Mouse (Mus musculus): ENCODE measurements around the gene Acr. TPM values are rescaled to one million over a fixed set of nuclear protein-coding genes. Genes with fewer than 3 reads are reported as not detected.

Gene Acr
- total and polyA plus RNA-seq, 2 experiments from 2014 or later = 0.23 TPM; not detected in 1

- no peak for ATAC-seq (ENCODE audit: insufficient read depth, low read depth)
- no peaks in the 10 kb centered on the region for H3K27me3 ChIP-seq (ENCODE audit: control insufficient read depth, insufficient read depth, low read length)
Observed at GRCm38 (mm10) chr15:89622959-89623625, 55.0 kb downstream of the Acr start.

DNA sequence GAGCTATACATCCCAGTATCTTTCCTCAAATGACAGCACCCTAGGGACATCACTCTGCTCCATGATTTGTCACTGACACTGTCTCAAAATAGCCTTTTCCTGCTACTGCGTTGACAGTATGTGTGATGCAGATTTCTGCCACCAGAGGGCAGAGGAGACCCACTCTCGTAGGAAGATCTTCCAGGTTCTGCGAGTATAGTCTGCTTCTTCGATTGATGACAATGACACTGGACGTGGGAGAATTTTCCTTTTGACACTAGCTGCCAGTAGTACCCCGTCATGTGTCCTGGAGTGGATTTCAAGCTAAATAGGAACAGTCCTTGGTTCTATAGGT, 55.5 kb downstream of the Acr start:
- no peaks in the 10 kb centered on the region for H3K9me3 ChIP-seq (replicated peaks; ENCODE audit: control insufficient read depth, low read length)
- no peak for TF ChIP-seq EP300 (IDR thresholded peaks at IDR 0.05; ENCODE audit: low read depth)
- peak; percentile 99 for TF ChIP-seq CTCF (IDR thresholded peaks at IDR 0.05; ENCODE audit: low read depth)
- peak; percentile 75 for DNase-seq (ENCODE audit: low spot score)
- ATAC-seq (ENCODE audit: insufficient read depth, low read depth) = peak; percentile 51
- no peak overlapping the region for H3K9ac ChIP-seq (replicated peaks; ENCODE audit: low read depth, low read length)
- no peaks in the 10 kb centered on the region for H3K4me1 ChIP-seq (ENCODE audit: control insufficient read depth, insufficient read depth)
- H3K4me2 ChIP-seq (ENCODE audit: low read depth, low read length) = no peak overlapping the region
- H3K27me3 ChIP-seq (ENCODE audit: control insufficient read depth, insufficient read depth, low read length) = no peaks in the 10 kb centered on the region
- no peak overlapping the region for H3K27ac ChIP-seq (ENCODE audit: low read depth)
- no peak overlapping the region for H3K4me3 ChIP-seq (ENCODE audit: low read depth, low read length)
- no peaks in the 10 kb centered on the region for H3K36me3 ChIP-seq (replicated peaks; ENCODE audit: control insufficient read depth, insufficient read depth, low read length)
- WGBS = 5% methylated on average over 6 of the region's 6 CpGs

More at GRCm38 (mm10) chr15:89622959-89623625, 55.0 kb downstream of the Acr start:
- Histone ChIP-seq H3K4me2 (ENCODE audit: low read depth, low read length) (no peak overlapping the region), H3K9ac (replicated peaks; ENCODE audit: low read depth, low read length) (no peak overlapping the region), H3K9me3 (replicated peaks; ENCODE audit: control insufficient read depth, low read length) (no peaks in the 10 kb centered on the region), H3K4me3 (ENCODE audit: low read depth, low read length) (no peak overlapping the region), H3K27ac (ENCODE audit: low read depth) (no peak overlapping the region), H3K36me3 (replicated peaks; ENCODE audit: control insufficient read depth, insufficient read depth, low read length) (no peaks in the 10 kb centered on the region), H3K4me1 (ENCODE audit: control insufficient read depth, insufficient read depth) (no peaks in the 10 kb centered on the region)
- TF ChIP-seq CTCF (IDR thresholded peaks at IDR 0.05; ENCODE audit: low read depth) (no peak), EP300 (IDR thresholded peaks at IDR 0.05; ENCODE audit: low read depth) (no peak)
- DNase-seq (ENCODE audit: low spot score) = no peak
- WGBS = 38% methylated on average over 5 of the region's 5 CpGs

Other genes starting within 250 kb of the Acr start
- gene Adm2, start 245.6 kb upstream of the Acr start, total RNA-seq (2014; rRNA removed; ENCODE audit: low replicate concordance) = not detected in 2 replicates
- not detected in 2 replicates for gene Adm2, start 245.6 kb upstream of the Acr start, polyA plus RNA-seq (2015; fragmentation: Nextera tagmentation; extraction: Ambion mirVana)
- not detected in 2 replicates for gene Miox, start 233.9 kb upstream of the Acr start, total RNA-seq (2014; rRNA removed; ENCODE audit: low replicate concordance)
- gene Miox, start 233.9 kb upstream of the Acr start, polyA plus RNA-seq (2015; fragmentation: Nextera tagmentation; extraction: Ambion mirVana) = not detected in 2 replicates
- 26.9 and 33.5 TPM in 2 replicates for gene Lmf2, start 212.7 kb upstream of the Acr start, total RNA-seq (2014; rRNA removed; ENCODE audit: low replicate concordance)
- 31.4 and 33.3 TPM in 2 replicates for gene Lmf2, start 212.7 kb upstream of the Acr start, polyA plus RNA-seq (2015; fragmentation: Nextera tagmentation; extraction: Ambion mirVana)
- gene Ncaph2, start 212.6 kb upstream of the Acr start, total RNA-seq (2014; rRNA removed; ENCODE audit: low replicate concordance) = 83.8 and 136 TPM in 2 replicates
- gene Ncaph2, start 212.6 kb upstream of the Acr start, polyA plus RNA-seq (2015; fragmentation: Nextera tagmentation; extraction: Ambion mirVana) = 59.4 and 64.3 TPM in 2 replicates
- 29.0 and 30.6 TPM in 2 replicates for gene Sco2, start 194.5 kb upstream of the Acr start, total RNA-seq (2014; rRNA removed; ENCODE audit: low replicate concordance)
- 8.1 and 9.4 TPM in 2 replicates for gene Sco2, start 194.5 kb upstream of the Acr start, polyA plus RNA-seq (2015; fragmentation: Nextera tagmentation; extraction: Ambion mirVana)
- gene Tymp, start 191.3 kb upstream of the Acr start, total RNA-seq (2014; rRNA removed; ENCODE audit: low replicate concordance) = 1.6 and 7.2 TPM in 2 replicates
- gene Tymp, start 191.3 kb upstream of the Acr start, polyA plus RNA-seq (2015; fragmentation: Nextera tagmentation; extraction: Ambion mirVana) = 1.3 and 1.4 TPM in 2 replicates
- 0.46 TPM in 1 of 2 replicates, not detected in the other for gene Odf3b, start 189.0 kb upstream of the Acr start, total RNA-seq (2014; rRNA removed; ENCODE audit: low replicate concordance)
- 0.67 and 1.7 TPM in 2 replicates for gene Odf3b, start 189.0 kb upstream of the Acr start, polyA plus RNA-seq (2015; fragmentation: Nextera tagmentation; extraction: Ambion mirVana)
- gene Klhdc7b, start 183.4 kb upstream of the Acr start, total RNA-seq (2014; rRNA removed; ENCODE audit: low replicate concordance) = not detected in 2 replicates
- not detected in 2 replicates for gene Klhdc7b, start 183.4 kb upstream of the Acr start, polyA plus RNA-seq (2015; fragmentation: Nextera tagmentation; extraction: Ambion mirVana)
- not detected in 2 replicates for gene Syce3, start 157.8 kb upstream of the Acr start, total RNA-seq (2014; rRNA removed; ENCODE audit: low replicate concordance)
- not detected in 2 replicates for gene Syce3, start 157.8 kb upstream of the Acr start, polyA plus RNA-seq (2015; fragmentation: Nextera tagmentation; extraction: Ambion mirVana)
- gene Cpt1b, start 142.5 kb upstream of the Acr start, total RNA-seq (2014; rRNA removed; ENCODE audit: low replicate concordance) = 600 and 674 TPM in 2 replicates
- gene Cpt1b, start 142.5 kb upstream of the Acr start, polyA plus RNA-seq (2015; fragmentation: Nextera tagmentation; extraction: Ambion mirVana) = 400 and 412 TPM in 2 replicates
- gene C730034F03Rik, start 138.7 kb upstream of the Acr start, total RNA-seq (2014; rRNA removed; ENCODE audit: low replicate concordance) = 0.12 TPM in 1 of 2 replicates, not detected in the other
- gene C730034F03Rik, start 138.7 kb upstream of the Acr start, polyA plus RNA-seq (2015; fragmentation: Nextera tagmentation; extraction: Ambion mirVana) = 2.0 and 2.4 TPM in 2 replicates
- gene Gm44502, start 138.6 kb upstream of the Acr start, total RNA-seq (2014; rRNA removed; ENCODE audit: low replicate concordance) = 0.08 and 2.4 TPM in 2 replicates
- gene Gm44502, start 138.6 kb upstream of the Acr start, polyA plus RNA-seq (2015; fragmentation: Nextera tagmentation; extraction: Ambion mirVana) = 0.80 and 0.82 TPM in 2 replicates
- gene Chkb, start 138.4 kb upstream of the Acr start, total RNA-seq (2014; rRNA removed; ENCODE audit: low replicate concordance) = 64.5 and 78.3 TPM in 2 replicates
- gene Chkb, start 138.4 kb upstream of the Acr start, polyA plus RNA-seq (2015; fragmentation: Nextera tagmentation; extraction: Ambion mirVana) = 130 and 142 TPM in 2 replicates
- 0.84 TPM in 1 of 2 replicates, not detected in the other for gene Mapk8ip2, start 114.4 kb upstream of the Acr start, total RNA-seq (2014; rRNA removed; ENCODE audit: low replicate concordance)
- gene Mapk8ip2, start 114.4 kb upstream of the Acr start, polyA plus RNA-seq (2015; fragmentation: Nextera tagmentation; extraction: Ambion mirVana) = 0.15 and 0.23 TPM in 2 replicates
- gene Arsa, start 90.9 kb upstream of the Acr start, total RNA-seq (2014; rRNA removed; ENCODE audit: low replicate concordance) = 14.1 and 17.6 TPM in 2 replicates
- gene Arsa, start 90.9 kb upstream of the Acr start, polyA plus RNA-seq (2015; fragmentation: Nextera tagmentation; extraction: Ambion mirVana) = 10.4 and 12.7 TPM in 2 replicates
- gene Shank3, start 68.7 kb upstream of the Acr start, total RNA-seq (2014; rRNA removed; ENCODE audit: low replicate concordance) = 17.1 and 26.5 TPM in 2 replicates
- 0.81 and 1.1 TPM in 2 replicates for gene Shank3, start 68.7 kb upstream of the Acr start, polyA plus RNA-seq (2015; fragmentation: Nextera tagmentation; extraction: Ambion mirVana)
- 9.6 and 12.7 TPM in 2 replicates for gene Rabl2, start 23.6 kb downstream of the Acr start, total RNA-seq (2014; rRNA removed; ENCODE audit: low replicate concordance)
- 9.2 and 10.3 TPM in 2 replicates for gene Rabl2, start 23.6 kb downstream of the Acr start, polyA plus RNA-seq (2015; fragmentation: Nextera tagmentation; extraction: Ambion mirVana)

Measured in heart, postnatal 0 days (tissue).